ENCODE assay signal across 8 mouse cellular contexts in the genomic region with DNA sequence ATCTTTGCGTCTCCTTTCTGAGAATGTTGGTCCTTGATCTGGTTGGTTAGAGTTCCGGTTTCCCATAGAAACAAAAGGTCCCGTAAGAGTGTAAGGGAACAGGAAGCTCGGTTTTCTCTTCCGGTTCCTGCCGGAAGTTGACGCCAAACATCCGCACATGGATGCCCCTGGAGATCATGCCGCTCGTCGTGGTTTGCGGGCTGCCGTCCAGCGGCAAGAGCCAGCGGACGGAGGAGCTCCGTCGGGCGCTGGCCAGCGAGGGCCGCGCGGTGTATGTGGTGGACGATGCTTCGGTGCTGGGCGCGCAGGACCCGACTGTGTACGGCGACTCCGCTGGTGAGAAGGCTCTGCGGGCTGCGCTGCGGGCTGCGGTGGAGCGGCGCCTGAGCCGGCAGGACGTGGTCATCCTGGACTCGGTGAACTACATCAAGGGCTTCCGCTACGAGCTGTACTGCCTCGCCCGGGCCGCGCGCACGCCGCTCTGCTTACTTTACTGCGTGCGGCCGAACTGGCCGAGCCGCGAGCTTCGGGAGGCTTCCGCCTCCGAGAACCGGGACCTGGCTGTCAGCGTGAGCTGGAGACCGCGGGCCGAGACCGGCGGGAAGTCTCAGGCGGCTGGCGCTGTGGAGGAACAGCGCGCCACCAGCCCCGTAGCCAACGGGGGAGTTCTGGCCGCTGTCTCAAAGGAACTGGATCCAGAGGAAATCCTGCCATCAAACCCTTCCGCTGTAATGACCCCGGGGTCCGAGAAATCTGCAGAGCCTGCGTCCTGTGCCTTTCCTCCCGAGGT. TPM values are rescaled to one million over a fixed set of nuclear protein-coding genes. Genes with fewer than 3 reads are reported as not detected.
DNase-seq lines count a peak whose midpoint lies in the region; ATAC-seq and TF ChIP-seq lines count a peak whose summit lies in the region.

TSS of gene Kti12 (plus strand) at position 71 of the 790 bp plus-strand sequence.

- peak within 1 kb of the TSS; percentile 89 for H3ac ChIP-seq in C2C12 (ENCODE audit: control insufficient read depth, insufficient read length, low read depth)

- peaks cover 19% of the 10 kb centered on the region for H3K36me3 ChIP-seq in C2C12 (ENCODE audit: control insufficient read depth, insufficient read depth)
- H3K36me3 ChIP-seq in erythroblast, embryonic 14.5 days (ENCODE audit: control insufficient read depth) = peaks cover 11% of the 10 kb centered on the region
- peaks cover 6% of the 10 kb centered on the region; the same call in 1 of the 2 replicates for H3K36me3 ChIP-seq in heart, embryonic 12.5 days
- no peaks in the 10 kb centered on the region for H3K36me3 ChIP-seq in kidney, postnatal 0 days (ENCODE audit: insufficient read depth, low read length)
- no peaks in the 10 kb centered on the region for H3K36me3 ChIP-seq in liver, embryonic 11.5 days (ENCODE audit: control insufficient read depth, insufficient read depth, low read length)
- H3K36me3 ChIP-seq in stomach, embryonic 14.5 days (ENCODE audit: control insufficient read depth, insufficient read depth, low read length) = peaks cover 6% of the 10 kb centered on the region; the same call in 1 of the 2 replicates

- peaks cover 40% of the 10 kb centered on the region for H3K79me2 ChIP-seq in C2C12 (ENCODE audit: control insufficient read depth, insufficient read depth)

- ATAC-seq in heart, embryonic 12.5 days (ENCODE audit: insufficient number of reproducible peaks, low FRiP score) = peak; percentile 85
- peak; percentile 85 for ATAC-seq in kidney, postnatal 0 days (replicated peaks; ENCODE audit: low FRiP score, low read depth)
- ATAC-seq in liver, embryonic 11.5 days (replicated peaks; ENCODE audit: low FRiP score) = peak; percentile 86
- peak; percentile 82 for ATAC-seq in stomach, embryonic 14.5 days (ENCODE audit: insufficient number of reproducible peaks, insufficient read depth, low FRiP score, low read depth)

- peaks cover 33% of the 10 kb centered on the region for H3K4me1 ChIP-seq in erythroblast, embryonic 14.5 days (ENCODE audit: control insufficient read depth)
- peaks cover 12% of the 10 kb centered on the region for H3K4me1 ChIP-seq in heart, embryonic 12.5 days (replicated peaks)
- H3K4me1 ChIP-seq in kidney, postnatal 0 days (replicated peaks; ENCODE audit: insufficient read depth, low read length) = peaks cover 7% of the 10 kb centered on the region
- peaks cover 15% of the 10 kb centered on the region; the same call in 1 of the 2 replicates for H3K4me1 ChIP-seq in liver, embryonic 11.5 days (replicated peaks; ENCODE audit: control insufficient read depth, insufficient read depth, low read length)
- peaks cover 15% of the 10 kb centered on the region for H3K4me1 ChIP-seq in stomach, embryonic 14.5 days (ENCODE audit: control insufficient read depth, insufficient read depth, low read length)

- H3K4me3 ChIP-seq in C2C12 (ENCODE audit: insufficient read depth, poor library complexity, severe bottlenecking) = peak within 1 kb of the TSS; percentile 87
- H3K4me3 ChIP-seq in erythroblast, embryonic 14.5 days (replicated peaks) = peak within 1 kb of the TSS; percentile 89
- H3K4me3 ChIP-seq in heart, embryonic 12.5 days = peak within 1 kb of the TSS; percentile 76
- H3K4me3 ChIP-seq in kidney, postnatal 0 days (replicated peaks; ENCODE audit: low read depth, low read length) = peak within 1 kb of the TSS; percentile 76
- H3K4me3 ChIP-seq in liver, embryonic 11.5 days (ENCODE audit: low read depth, low read length) = peak within 1 kb of the TSS; percentile 97
- peak within 1 kb of the TSS; percentile 90 for H3K4me3 ChIP-seq in stomach, embryonic 14.5 days (ENCODE audit: low read depth, low read length)

- under 1% methylated on average over 77 of the region's 77 CpGs for WGBS in heart, embryonic 12.5 days
- WGBS in kidney, postnatal 0 days = under 1% methylated on average over 72 of the region's 77 CpGs
- under 1% methylated on average over 77 of the region's 77 CpGs for WGBS in liver, embryonic 11.5 days
- under 1% methylated on average over 77 of the region's 77 CpGs for WGBS in stomach, embryonic 14.5 days

- no peak for TF ChIP-seq CTCF in C2C12 (IDR thresholded peaks at IDR 0.05; ENCODE audit: control insufficient read depth, insufficient read depth, insufficient read length)
- TF ChIP-seq CTCF in brain, embryonic 14.5 days (IDR thresholded peaks at IDR 0.05; ENCODE audit: borderline replicate concordance, extremely low read depth, insufficient read depth, insufficient read length) = no peak
- TF ChIP-seq CTCF in kidney, postnatal 0 days (IDR thresholded peaks at IDR 0.05; ENCODE audit: low read depth) = no peak

- peak; percentile 43; the same call in 1 of the 2 replicates for TF ChIP-seq POLR2A in brain, embryonic 14.5 days (IDR thresholded peaks at IDR 0.05; ENCODE audit: borderline replicate concordance, extremely low read depth, insufficient read depth, insufficient read length, poor library complexity, severe bottlenecking)

- no peaks in the 10 kb centered on the region for H3K9me3 ChIP-seq in erythroblast, embryonic 14.5 days (ENCODE audit: control insufficient read depth, low read length)
- no peaks in the 10 kb centered on the region for H3K9me3 ChIP-seq in heart, embryonic 12.5 days (replicated peaks)
- H3K9me3 ChIP-seq in kidney, postnatal 0 days (replicated peaks; ENCODE audit: low read length) = no peaks in the 10 kb centered on the region
- no peaks in the 10 kb centered on the region for H3K9me3 ChIP-seq in liver, embryonic 11.5 days (ENCODE audit: control insufficient read depth, low read length)
- no peaks in the 10 kb centered on the region for H3K9me3 ChIP-seq in stomach, embryonic 14.5 days (ENCODE audit: control insufficient read depth, low read depth, low read length)

- peaks cover 22% of the 10 kb centered on the region for H3K79me3 ChIP-seq in C2C12 (ENCODE audit: low read depth)

- H3K27ac ChIP-seq in heart, embryonic 12.5 days (ENCODE audit: poor library complexity, severe bottlenecking) = peak within 1 kb of the TSS; percentile 73
- H3K27ac ChIP-seq in kidney, postnatal 0 days = peak within 1 kb of the TSS; percentile 98
- H3K27ac ChIP-seq in liver, embryonic 11.5 days (ENCODE audit: low read depth, low read length) = peak within 1 kb of the TSS; percentile 92
- H3K27ac ChIP-seq in stomach, embryonic 14.5 days (ENCODE audit: low read length) = peak within 1 kb of the TSS; percentile 90

- peak within 1 kb of the TSS; percentile 77 for H3K9ac ChIP-seq in heart, embryonic 12.5 days
- H3K9ac ChIP-seq in kidney, postnatal 0 days (ENCODE audit: low read depth, low read length) = peak within 1 kb of the TSS; percentile 86
- peak within 1 kb of the TSS; percentile 94 for H3K9ac ChIP-seq in liver, embryonic 11.5 days (ENCODE audit: low read depth, low read length)
- H3K9ac ChIP-seq in stomach, embryonic 14.5 days (replicated peaks; ENCODE audit: low read depth, low read length) = peak within 1 kb of the TSS; percentile 73

- no peaks in the 10 kb centered on the region for H3K27me3 ChIP-seq in C2C12 (ENCODE audit: control insufficient read depth, insufficient read depth, insufficient read length)
- H3K27me3 ChIP-seq in erythroblast, embryonic 14.5 days (ENCODE audit: control insufficient read depth) = no peaks in the 10 kb centered on the region
- H3K27me3 ChIP-seq in heart, embryonic 12.5 days (replicated peaks) = no peaks in the 10 kb centered on the region
- H3K27me3 ChIP-seq in kidney, postnatal 0 days (ENCODE audit: insufficient read depth, low read length) = no peaks in the 10 kb centered on the region
- no peaks in the 10 kb centered on the region for H3K27me3 ChIP-seq in liver, embryonic 11.5 days (replicated peaks; ENCODE audit: control insufficient read depth, insufficient read depth, low read length)
- no peaks in the 10 kb centered on the region for H3K27me3 ChIP-seq in stomach, embryonic 14.5 days (ENCODE audit: control insufficient read depth, insufficient read depth, low read length)

- peak within 1 kb of the TSS; percentile 84 for H3K4me2 ChIP-seq in heart, embryonic 12.5 days
- peak within 1 kb of the TSS; percentile 98 for H3K4me2 ChIP-seq in kidney, postnatal 0 days (ENCODE audit: low read length)
- H3K4me2 ChIP-seq in liver, embryonic 11.5 days = peak within 1 kb of the TSS; percentile 97
- peak within 1 kb of the TSS; percentile 95 for H3K4me2 ChIP-seq in stomach, embryonic 14.5 days (replicated peaks; ENCODE audit: low read depth, low read length)

- peak; percentile 96 for DNase-seq in brain, embryonic 14.5 days (ENCODE audit: low read depth)
- peak; percentile 96 for DNase-seq in kidney, postnatal 0 days (ENCODE audit: low spot score)
- peak; percentile 81 for DNase-seq in liver, embryonic 11.5 days (ENCODE audit: low spot score)
- DNase-seq in naive thymus-derived CD4-positive, alpha-beta T cell, adult 2 months (ENCODE audit: low read depth) = peak; percentile 83

TF ChIP-seq in C2C12, 6 proteins besides CTCF, POLR2A, EP300 and RAD21:
- TF ChIP-seq FOSL1 (IDR thresholded peaks at IDR 0.05; ENCODE audit: insufficient read depth, low read length, poor library complexity, severe bottlenecking) (no peak), MYOG (IDR thresholded peaks at IDR 0.05; ENCODE audit: control insufficient read depth, extremely low read depth, insufficient read length) (no peak), MAX (IDR thresholded peaks at IDR 0.05) (peak; percentile 91)
TF ChIP-seq in C2C12: peak in this region for 1.

RNA-seq across cellular contexts. Expression of gene Kti12, which starts in this region (rescaled TPM):
- 62.8 TPM for polyA plus RNA-seq in C2C12 (2012; fragmentation: generic; extraction: Trizol)
- polyA plus RNA-seq in brain, embryonic 14.5 days (2012; rRNA removed) = 27.5 and 35.4 TPM in 2 replicates
- 3.2 and 3.6 TPM in 2 replicates for polyA plus RNA-seq in erythroblast, embryonic 14.5 days (2012)
- 25.9 and 30.8 TPM in 2 replicates for polyA plus RNA-seq in heart, embryonic 12.5 days (2016; fragmentation: Nextera tagmentation; extraction: Ambion mirVana)
- polyA plus RNA-seq in kidney, postnatal 0 days (2015; fragmentation: Nextera tagmentation; extraction: Ambion mirVana) = 52.2 and 53.5 TPM in 2 replicates
- 94.2 and 101 TPM in 2 replicates for polyA plus RNA-seq in liver, embryonic 11.5 days (2014; fragmentation: Nextera tagmentation; extraction: Ambion mirVana)
- 40.9 and 42.5 TPM in 2 replicates for polyA plus RNA-seq in stomach, embryonic 14.5 days (2014; fragmentation: Nextera tagmentation; extraction: Ambion mirVana)

Comparison
In these comparisons a context has a peak if more than half of its experiments do, and no peak if none do; other contexts are left out.
1. Peak in every context shown above with its lines: DNase-seq, ATAC-seq, H3K4me3 ChIP-seq and H3K27ac ChIP-seq.